Mouse (Mus musculus): Measurements from ENCODE around the gene Auts2.

- no peak for TF ChIP-seq EP300 (IDR thresholded peaks at IDR 0.05; ENCODE audit: low read depth)
- TF ChIP-seq CTCF (IDR thresholded peaks at IDR 0.05; ENCODE audit: low read depth), result no peak
These were observed 656.5 kb downstream of the Auts2 start for GRCm38 (mm10) chr5:131886636-131887035.
